Mouse (Mus musculus): ENCODE results near the gene Ect2l. TPM values are rescaled to one million over a fixed set of nuclear protein-coding genes. Genes with fewer than 3 reads are reported as not detected.

Ect2l gene
- not detected in 2 replicates for polyA plus RNA-seq (2012; ENCODE audit: low replicate concordance)

GRCm38 (mm10) chr10:18210726-18211125 is at the start of gene Ect2l:
Ect2l (minus strand) TSS chr10:18210890.

GRCm38 (mm10) chr10:18234560-18235401 is 24.1 kb upstream of the Ect2l start, which contains the start of gene Ccdc28a:
Ccdc28a (minus strand) TSS chr10:18234998.

Other genes starting within 250 kb of the Ect2l start
- 6.9 and 15.4 TPM in 2 replicates for gene Abracl, start 187.6 kb downstream of the Ect2l start, polyA plus RNA-seq (2012; ENCODE audit: low replicate concordance)
- 6.6 and 29.9 TPM in 2 replicates for gene Reps1, start 155.0 kb downstream of the Ect2l start, polyA plus RNA-seq (2012; ENCODE audit: low replicate concordance)
- gene Ccdc28a, start 24.1 kb upstream of the Ect2l start, polyA plus RNA-seq (2012; ENCODE audit: low replicate concordance), result 0.72 and 1.3 TPM in 2 replicates
- gene Nhsl1, start 108.1 kb upstream of the Ect2l start, polyA plus RNA-seq (2012; ENCODE audit: low replicate concordance), result 0.09 and 0.13 TPM in 2 replicates